Mouse (Mus musculus) neural tube, embryonic 11.5 days (tissue): ENCODE results near the gene Prrg2. TPM values are rescaled to one million over a fixed set of nuclear protein-coding genes. Genes with fewer than 3 reads are reported as not detected.

Experiments
- ATAC-seq: fragments of 200-750 bp; cut with Nextera tagmentation; 2 replicates; pipeline ENCODE4 v1.8.0; 2017; ENCODE audit warnings: moderate number of reproducible peaks, mild to moderate bottlenecking, moderate TSS enrichment, moderate library complexity; ENCODE audit not compliant: insufficient read depth, low FRiP score, low TSS enrichment
- DNase-seq: peaks from one replicate; pipeline ENCODE4 v3.0.0-alpha.2; 2015; ENCODE audit warnings: low spot score
- H3K27ac ChIP-seq: fragments of 300-500 bp; sonication (generic); 2 replicates; pipeline ENCODE4 v1.5.1; 2014; ENCODE audit warnings: low read depth, mild to moderate bottlenecking, low read length
- H3K27me3 ChIP-seq: fragments of 300-500 bp; sonication (generic); 2 replicates; pipeline ENCODE4 v1.6.1; 2014; ENCODE audit warnings: mild to moderate bottlenecking, low read length, mixed read lengths; ENCODE audit not compliant: control insufficient read depth, insufficient read depth
- H3K36me3 ChIP-seq: fragments of 300-500 bp; sonication (generic); 2 replicates; pipeline ENCODE4 v1.6.1; 2014; ENCODE audit warnings: mild to moderate bottlenecking, low read length, moderate library complexity, mixed read lengths; ENCODE audit not compliant: control insufficient read depth, insufficient read depth
- H3K4me1 ChIP-seq: fragments of 300-500 bp; sonication (generic); 2 replicates; pipeline ENCODE4 v1.6.1; 2014; ENCODE audit warnings: low read length, mixed read lengths; ENCODE audit not compliant: control insufficient read depth, insufficient read depth
- H3K4me2 ChIP-seq: fragments of 300-500 bp; sonication (generic); 2 replicates; pipeline ENCODE4 v1.6.1; 2014; ENCODE audit warnings: low read depth, mild to moderate bottlenecking, moderate library complexity
- H3K4me3 ChIP-seq: fragments of 300-500 bp; sonication (generic); 2 replicates; pipeline ENCODE4 v1.5.1; 2014; ENCODE audit warnings: low read depth, low read length
- H3K9ac ChIP-seq: fragments of 300-500 bp; sonication (generic); 2 replicates; pipeline ENCODE4 v1.6.1; 2014; ENCODE audit warnings: mild to moderate bottlenecking, low read length
- H3K9me3 ChIP-seq: fragments of 300-500 bp; sonication (generic); 2 replicates; pipeline ENCODE4 v1.6.1; 2016; ENCODE audit warnings: low read length; ENCODE audit not compliant: control insufficient read depth
- WGBS: fragments of 180-500 bp; shearing (Covaris S2); extraction: QIAGEN DNeasy Blood & Tissue Kit; methylation state at CpG from one replicate; pipeline ENCODE4 v1.1.7; 2014; 5-methylcytosine and 5-hydroxymethylcytosine counted together
- polyA plus RNA-seq: library from polyadenylated mRNA; unstranded; fragments of >200 nt; fragmentation: Nextera tagmentation; extraction: Ambion mirVana; gene quantifications from 2 replicates; pipeline ENCODE4 v1.2.1, GENCODE M21; 2014

Gene Prrg2
- polyA plus RNA-seq, 1 experiment from 2014 or later, result 16.2 TPM

GRCm38 (mm10) chr7:45082401-45083299 lies 20.2 kb upstream of the Prrg2 start:
- Histone ChIP-seq H3K9ac (no peak overlapping the region; the same call in 1 of the 2 replicates), H3K36me3 (peaks cover 16% of the 10 kb centered on the region), H3K9me3 (no peaks in the 10 kb centered on the region), H3K4me2 (no peak overlapping the region; the same call in 1 of the 2 replicates), H3K27ac (peak overlapping the region; percentile 14; the same call in 1 of the 2 replicates), H3K4me1 (no peaks in the 10 kb centered on the region), H3K27me3 (no peaks in the 10 kb centered on the region), H3K4me3 (no peak overlapping the region)
- WGBS, result 60% methylated on average over 25 of the region's 25 CpGs
- ATAC-seq, result no peak
- DNase-seq, result peak; percentile 41

- Histone ChIP-seq H3K36me3 (peaks cover 10% of the 10 kb centered on the region; the same call in 1 of the 2 replicates), H3K4me3 (no peak overlapping the region), H3K9ac (no peak overlapping the region), H3K9me3 (no peaks in the 10 kb centered on the region), H3K27me3 (no peaks in the 10 kb centered on the region), H3K4me1 (no peaks in the 10 kb centered on the region), H3K4me2 (no peak overlapping the region), H3K27ac (no peak overlapping the region)
- 51% methylated on average over 5 of the region's 5 CpGs for WGBS
- ATAC-seq (no peak), DNase-seq (no peak)
Measured at GRCm38 (mm10) chr7:45081016-45081415, 18.5 kb upstream of the Prrg2 start.

GRCm38 (mm10) chr7:45079856-45080255 lies 17.4 kb upstream of the Prrg2 start:
- Histone ChIP-seq H3K9me3 (no peaks in the 10 kb centered on the region), H3K36me3 (peaks cover 8% of the 10 kb centered on the region; the same call in 1 of the 2 replicates), H3K4me3 (no peak overlapping the region), H3K9ac (no peak overlapping the region), H3K27me3 (no peaks in the 10 kb centered on the region), H3K4me2 (no peak overlapping the region), H3K4me1 (no peaks in the 10 kb centered on the region), H3K27ac (no peak overlapping the region)
- ATAC-seq (peak; percentile 18; the same call in 1 of the 2 replicates), DNase-seq (peak; percentile 92)
- 2% methylated on average over 10 of the region's 10 CpGs for WGBS

DNA sequence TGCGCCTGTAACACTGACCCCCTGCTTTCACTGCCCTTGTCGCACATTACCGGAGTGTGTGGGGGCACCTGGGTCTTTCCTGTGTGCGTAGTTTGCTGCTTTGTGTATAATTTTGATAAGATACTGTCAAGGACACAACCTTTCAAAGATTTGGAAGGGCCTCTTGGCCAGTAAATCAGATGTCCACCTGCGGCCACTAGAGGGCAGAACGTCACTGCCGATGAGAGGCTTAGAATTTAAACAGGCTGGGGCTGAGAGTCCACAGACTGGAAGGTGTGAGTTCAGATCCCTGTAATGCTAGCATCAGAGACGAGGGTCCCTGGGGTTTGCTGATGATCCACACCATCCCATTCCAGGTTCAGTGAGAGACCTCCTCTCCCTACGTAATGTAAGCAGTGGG lies 16.0 kb upstream of the Prrg2 start:
- 35% methylated on average over 9 of the region's 9 CpGs for WGBS
- H3K4me3 ChIP-seq, result no peak overlapping the region
- peak; percentile 83 for DNase-seq
- H3K27me3 ChIP-seq, result no peaks in the 10 kb centered on the region
- H3K27ac ChIP-seq, result no peak overlapping the region
- no peak overlapping the region for H3K4me2 ChIP-seq
- peaks cover 8% of the 10 kb centered on the region; the same call in 1 of the 2 replicates for H3K36me3 ChIP-seq
- H3K4me1 ChIP-seq, result no peaks in the 10 kb centered on the region
- no peaks in the 10 kb centered on the region for H3K9me3 ChIP-seq
- no peak overlapping the region for H3K9ac ChIP-seq
- no peak for ATAC-seq

DNA sequence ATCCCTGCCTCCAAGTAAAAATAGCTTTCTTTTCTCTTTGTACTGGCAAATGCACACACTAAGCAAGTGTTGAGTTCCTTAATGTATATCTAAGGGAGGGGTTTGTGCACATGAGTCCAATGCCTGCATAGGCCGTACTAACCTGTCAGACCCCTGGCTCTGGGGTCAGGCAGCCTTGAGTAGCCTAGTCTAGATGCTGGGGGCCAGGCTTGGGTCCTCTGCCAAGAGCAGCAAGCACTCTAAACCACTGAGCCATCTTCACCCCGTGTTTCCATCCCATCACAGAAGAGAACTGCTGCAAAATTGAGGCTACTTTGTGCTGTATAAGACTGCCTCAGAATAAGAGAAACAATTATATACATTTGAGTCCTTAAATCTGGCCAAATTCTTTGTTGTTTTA lies 15.4 kb upstream of the Prrg2 start:
- WGBS, result 95% methylated on average over 2 of the region's 2 CpGs
- H3K4me2 ChIP-seq, result no peak overlapping the region
- H3K9ac ChIP-seq, result no peak overlapping the region
- H3K4me1 ChIP-seq, result no peaks in the 10 kb centered on the region
- H3K27ac ChIP-seq, result no peak overlapping the region
- DNase-seq (no peak), ATAC-seq (no peak)
- no peaks in the 10 kb centered on the region for H3K9me3 ChIP-seq
- no peaks in the 10 kb centered on the region for H3K27me3 ChIP-seq
- H3K36me3 ChIP-seq, result peaks cover 5% of the 10 kb centered on the region; the same call in 1 of the 2 replicates
- H3K4me3 ChIP-seq, result no peak overlapping the region

GRCm38 (mm10) chr7:45077322-45077721 lies 14.8 kb upstream of the Prrg2 start:
- WGBS, result 86% methylated on average over 14 of the region's 14 CpGs

DNA sequence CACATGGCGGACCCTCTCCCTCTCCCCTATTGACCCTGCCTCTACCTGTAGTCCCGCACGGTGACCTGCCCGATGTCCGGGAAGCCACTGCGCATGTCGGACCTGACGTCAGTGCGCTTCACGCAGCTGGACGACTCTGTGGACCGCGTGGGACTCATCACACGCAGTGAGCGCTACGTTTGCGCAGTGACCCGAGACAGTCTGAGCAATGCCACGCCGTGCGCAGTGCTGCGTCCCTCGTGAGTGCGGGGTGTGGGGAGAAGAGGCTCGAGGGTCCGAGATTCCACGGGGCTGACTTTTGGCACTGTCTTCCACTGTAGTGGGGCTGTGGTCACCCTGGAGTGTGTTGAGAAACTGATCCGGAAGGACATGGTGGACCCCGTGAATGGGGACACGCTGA lies 14.0 kb upstream of the Prrg2 start:
- 91% methylated on average over 30 of the region's 30 CpGs for WGBS

More at GRCm38 (mm10) chr7:45077322-45077721, 14.8 kb upstream of the Prrg2 start:
- Histone ChIP-seq H3K36me3 (no peaks in the 10 kb centered on the region; the same call in 1 of the 2 replicates), H3K4me1 (no peaks in the 10 kb centered on the region), H3K27ac (no peak overlapping the region), H3K4me2 (no peak overlapping the region), H3K9ac (no peak overlapping the region), H3K27me3 (no peaks in the 10 kb centered on the region), H3K4me3 (no peak overlapping the region), H3K9me3 (no peaks in the 10 kb centered on the region)
- no peak for ATAC-seq
- no peak for DNase-seq

DNA sequence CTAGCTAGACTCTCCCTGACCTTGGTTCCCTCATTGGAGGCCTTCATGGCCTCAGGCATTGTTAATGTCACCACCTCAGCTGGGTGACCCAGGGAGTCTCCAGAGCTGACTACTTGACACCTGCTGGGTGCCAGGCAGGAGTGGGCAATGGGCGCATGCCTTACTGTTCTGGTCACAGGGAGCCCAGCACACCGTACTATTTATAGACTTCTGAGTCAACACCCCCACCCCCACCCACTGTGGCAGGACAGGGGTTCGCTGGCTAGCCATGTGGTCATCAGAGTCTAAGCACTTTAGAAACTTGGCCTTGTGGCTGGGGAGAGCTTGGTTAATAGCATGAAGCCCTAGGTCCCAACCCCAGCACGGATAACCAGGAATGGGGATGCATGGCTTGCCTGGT lies 12.9 kb upstream of the Prrg2 start:
- Histone ChIP-seq H3K27me3 (no peaks in the 10 kb centered on the region), H3K4me2 (no peak overlapping the region), H3K4me3 (no peak overlapping the region), H3K36me3 (no peaks in the 10 kb centered on the region; the same call in 1 of the 2 replicates), H3K27ac (no peak overlapping the region), H3K9ac (no peak overlapping the region), H3K4me1 (no peaks in the 10 kb centered on the region), H3K9me3 (no peaks in the 10 kb centered on the region)
- WGBS, result 93% methylated on average over 4 of the region's 4 CpGs
- DNase-seq (no peak), ATAC-seq (no peak)

More for the DNA sequence above, 14.0 kb upstream of the Prrg2 start:
- Histone ChIP-seq H3K27me3 (no peaks in the 10 kb centered on the region), H3K9me3 (no peaks in the 10 kb centered on the region), H3K27ac (no peak overlapping the region), H3K36me3 (no peaks in the 10 kb centered on the region; the same call in 1 of the 2 replicates), H3K4me1 (no peaks in the 10 kb centered on the region), H3K4me2 (no peak overlapping the region), H3K4me3 (no peak overlapping the region), H3K9ac (no peak overlapping the region)
- DNase-seq, result no peak
- no peak for ATAC-seq

DNA sequence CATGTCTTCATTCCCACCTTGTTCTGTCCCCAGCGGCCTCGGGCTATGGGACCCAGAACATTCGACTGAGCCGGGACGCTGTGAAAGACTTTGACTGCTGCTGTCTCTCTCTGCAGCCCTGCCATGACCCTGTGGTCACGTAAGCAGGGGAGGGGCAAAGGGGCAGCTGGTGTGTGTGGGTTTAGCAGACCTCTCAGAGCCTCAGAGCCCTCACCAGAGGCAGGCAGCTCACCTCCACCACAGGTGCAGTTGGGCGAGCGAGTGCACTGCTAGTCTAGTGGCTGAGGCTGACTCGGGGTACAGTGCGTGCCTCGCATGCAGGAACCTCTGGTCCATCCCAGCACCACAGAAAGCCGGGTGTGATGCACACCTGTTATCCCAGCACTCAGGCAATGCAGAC lies 11.5 kb upstream of the Prrg2 start:
- Histone ChIP-seq H3K4me3 (no peak overlapping the region), H3K9ac (no peak overlapping the region), H3K9me3 (no peaks in the 10 kb centered on the region), H3K4me1 (no peaks in the 10 kb centered on the region), H3K27ac (no peak overlapping the region), H3K4me2 (no peak overlapping the region), H3K36me3 (no peaks in the 10 kb centered on the region; the same call in 1 of the 2 replicates), H3K27me3 (no peaks in the 10 kb centered on the region)
- ATAC-seq (no peak), DNase-seq (no peak)
- WGBS, result 88% methylated on average over 12 of the region's 12 CpGs
